Mouse (Mus musculus) urinary bladder, postnatal 25 days (tissue): ENCODE data around the gene Dido1.

Source experiments
- DNase-seq: peaks from one replicate; pipeline ENCODE4 v3.0.0; 2022; ENCODE audit warnings: low spot score

Gene Dido1

GRCm38 (mm10) chr2:180709923-180710272, at the start of gene Dido1, which contains the start of gene Gid8:
TSS of gene Dido1 (minus strand) at chr2:180709999.
TSS of gene Gid8 (plus strand) at chr2:180710117.
- peak; percentile 92 for DNase-seq

GRCm38 (mm10) chr2:180758513-180759263, 48.9 kb upstream of the Dido1 start:
- DNase-seq, result no peak

DNA sequence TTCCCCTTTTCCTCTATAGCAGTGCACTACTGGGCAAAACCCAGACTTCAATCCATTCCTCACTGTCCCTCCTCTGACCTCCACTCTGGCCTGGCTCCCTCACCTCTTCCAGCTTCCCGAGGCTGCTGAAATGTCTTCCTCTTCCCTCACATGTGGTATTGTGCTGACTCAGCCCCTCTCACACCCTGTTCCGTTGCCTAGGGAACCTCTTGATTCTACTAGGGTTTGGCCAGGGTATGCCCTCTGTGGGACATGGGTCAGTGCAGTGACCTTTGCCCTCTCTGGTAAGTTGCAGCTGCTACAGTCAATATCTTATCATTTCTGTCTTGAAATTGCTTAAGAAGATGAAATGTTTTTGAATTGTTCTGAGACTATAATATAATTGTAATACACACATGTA, 47.0 kb upstream of the Dido1 start:
- DNase-seq, result no peak

GRCm38 (mm10) chr2:180755896-180756295, 46.1 kb upstream of the Dido1 start:
- DNase-seq, result peak; percentile 48

GRCm38 (mm10) chr2:180754976-180755688, 45.3 kb upstream of the Dido1 start:
- DNase-seq, result no peak

- no peak for DNase-seq
Measured at GRCm38 (mm10) chr2:180748904-180749303, 39.1 kb upstream of the Dido1 start.

GRCm38 (mm10) chr2:180746569-180747192, 36.9 kb upstream of the Dido1 start:
- DNase-seq, result no peak

- peak; percentile 84 for DNase-seq
Measured at GRCm38 (mm10) chr2:180745248-180745927, 35.6 kb upstream of the Dido1 start.

- DNase-seq, result no peak
Measured at GRCm38 (mm10) chr2:180743321-180743720, 33.5 kb upstream of the Dido1 start.

DNA sequence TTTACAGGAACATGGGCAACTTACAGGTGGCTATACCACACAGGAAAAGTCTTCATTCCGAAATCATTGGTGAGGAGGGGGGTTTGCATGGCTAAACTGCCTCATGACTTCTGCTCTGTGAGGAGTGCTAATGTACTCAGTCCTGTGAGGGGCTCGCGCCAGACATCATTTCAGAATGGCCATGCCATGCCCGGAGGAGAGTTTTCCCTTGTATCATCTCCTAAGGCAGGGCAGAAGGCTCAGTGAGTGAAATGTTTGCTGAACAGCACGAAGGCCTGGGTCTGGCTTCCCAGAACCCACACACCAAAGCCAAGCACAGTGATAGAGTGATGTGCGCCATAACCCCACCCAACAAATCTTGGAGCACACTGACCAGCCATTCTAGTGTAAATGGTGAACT, 33.0 kb upstream of the Dido1 start:
- DNase-seq, result no peak

GRCm38 (mm10) chr2:180741421-180741820, 31.6 kb upstream of the Dido1 start:
- DNase-seq, result no peak

- no peak for DNase-seq
Measured at GRCm38 (mm10) chr2:180740349-180740748, 30.6 kb upstream of the Dido1 start.

DNA sequence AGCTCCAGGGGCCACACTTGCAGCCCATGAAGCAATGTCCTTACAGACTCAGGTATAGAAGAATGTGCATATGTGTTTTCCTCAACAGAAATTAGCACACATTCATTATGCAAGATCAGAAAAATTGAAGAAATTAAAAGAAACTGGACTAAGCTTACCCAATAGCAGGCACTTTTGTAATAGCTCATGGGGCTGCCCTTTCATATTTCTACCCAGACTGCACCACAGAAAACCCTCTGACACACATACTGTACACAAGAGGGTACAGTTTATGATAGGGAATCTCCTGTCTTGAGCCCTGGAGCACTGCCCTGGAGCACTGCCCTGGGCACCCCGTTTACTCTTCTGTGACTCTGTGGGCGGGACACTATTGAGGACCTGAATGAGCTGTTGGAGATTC, 28.2 kb upstream of the Dido1 start:
- no peak for DNase-seq

DNA sequence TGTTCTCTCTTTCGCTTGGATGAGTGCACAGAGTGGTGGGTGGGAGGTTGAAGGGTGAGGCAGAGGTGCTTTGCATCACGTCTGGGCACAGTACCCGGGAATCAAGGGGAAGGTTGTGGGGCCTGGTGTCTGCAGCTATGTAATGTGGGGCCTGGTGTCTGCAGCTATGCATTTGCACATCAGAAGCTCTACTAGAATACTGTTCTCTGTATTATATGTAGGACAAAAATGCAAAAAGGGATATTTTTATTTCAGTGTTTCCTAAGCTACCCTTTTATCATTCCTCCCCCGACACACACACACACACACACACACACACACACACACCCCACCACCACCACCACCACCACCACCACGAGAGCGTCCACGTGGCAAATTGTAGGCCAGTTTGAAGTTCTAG, 25.4 kb upstream of the Dido1 start:
- DNase-seq, result no peak

DNA sequence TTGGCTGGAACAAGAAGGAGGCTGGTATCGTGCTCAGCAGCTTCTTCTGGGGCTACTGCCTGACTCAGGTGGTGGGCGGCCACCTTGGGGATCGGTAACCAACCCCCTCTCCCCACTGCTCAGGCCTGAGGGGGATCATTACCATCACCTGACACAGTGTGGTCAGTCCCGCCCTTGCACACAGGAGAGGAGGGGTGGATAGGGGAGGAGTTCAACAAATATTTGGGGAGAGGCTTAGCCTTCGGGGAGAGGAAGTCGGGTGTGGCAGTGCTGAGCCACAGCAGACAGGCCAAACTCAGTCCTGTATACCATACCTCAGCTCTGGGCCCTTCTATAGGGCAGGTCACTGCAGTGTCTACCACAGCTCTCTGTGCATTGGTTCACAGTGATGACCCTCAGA, 22.2 kb upstream of the Dido1 start:
- no peak for DNase-seq

DNA sequence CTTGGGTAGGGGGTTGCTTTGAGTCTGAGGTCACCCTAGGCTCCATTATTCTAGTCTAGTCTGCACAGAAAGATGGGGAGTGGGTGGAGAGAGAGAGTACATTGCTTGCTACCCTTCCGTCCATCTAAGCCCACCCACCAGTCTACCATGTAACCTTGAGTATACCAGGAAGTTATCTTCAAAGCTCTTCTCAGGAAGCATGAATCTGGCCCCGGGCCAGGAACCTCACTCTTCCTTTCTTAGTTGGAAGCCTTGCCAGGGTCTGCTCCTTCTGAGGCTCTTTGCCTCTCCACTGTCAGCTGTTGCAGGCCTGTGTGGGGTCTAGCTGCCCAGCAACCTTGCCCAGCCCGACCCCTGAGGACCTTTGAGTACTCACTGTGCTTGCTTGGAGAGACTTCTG, 21.2 kb upstream of the Dido1 start:
- DNase-seq, result no peak

- no peak for DNase-seq
Measured at GRCm38 (mm10) chr2:180727613-180728021, 17.8 kb upstream of the Dido1 start.

GRCm38 (mm10) chr2:180726658-180727442, 17.1 kb upstream of the Dido1 start:
- no peak for DNase-seq

DNA sequence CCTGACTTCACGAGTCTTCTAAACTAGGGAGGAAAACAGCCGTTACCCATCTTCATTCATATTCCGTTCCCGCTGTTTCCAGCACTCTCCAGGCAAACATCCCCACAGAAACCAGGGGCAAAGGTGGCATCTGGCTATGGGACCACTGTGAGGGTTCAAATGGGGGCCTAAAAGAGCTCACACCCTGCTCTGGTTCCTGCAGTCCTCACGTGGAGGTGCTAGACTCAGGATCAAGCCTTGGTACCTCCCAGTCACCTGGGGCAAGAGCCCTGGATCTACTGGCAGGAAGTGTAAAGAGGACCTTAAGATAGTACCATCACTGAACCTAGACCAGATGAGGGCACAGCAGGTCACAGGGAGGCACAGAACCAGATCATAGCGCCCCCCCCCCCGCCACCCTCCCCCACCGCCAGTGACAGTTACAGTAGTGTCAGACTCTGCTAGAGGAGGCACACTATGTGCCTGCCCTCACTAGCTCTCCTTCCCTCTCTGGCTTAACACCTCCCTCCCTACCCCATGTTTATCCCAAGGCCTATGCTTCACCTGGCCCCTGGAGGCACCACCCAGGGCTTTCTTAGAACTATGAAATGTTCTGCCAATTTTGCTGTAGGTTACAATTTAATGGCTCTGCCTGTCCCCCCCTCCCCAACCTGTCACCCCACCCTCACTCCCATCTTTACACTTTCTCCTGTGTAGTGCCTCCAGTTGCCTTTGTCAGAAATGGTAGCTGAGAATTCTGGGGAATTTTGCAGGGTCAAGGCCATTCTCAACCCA, 16.2 kb upstream of the Dido1 start:
- DNase-seq, result no peak

DNA sequence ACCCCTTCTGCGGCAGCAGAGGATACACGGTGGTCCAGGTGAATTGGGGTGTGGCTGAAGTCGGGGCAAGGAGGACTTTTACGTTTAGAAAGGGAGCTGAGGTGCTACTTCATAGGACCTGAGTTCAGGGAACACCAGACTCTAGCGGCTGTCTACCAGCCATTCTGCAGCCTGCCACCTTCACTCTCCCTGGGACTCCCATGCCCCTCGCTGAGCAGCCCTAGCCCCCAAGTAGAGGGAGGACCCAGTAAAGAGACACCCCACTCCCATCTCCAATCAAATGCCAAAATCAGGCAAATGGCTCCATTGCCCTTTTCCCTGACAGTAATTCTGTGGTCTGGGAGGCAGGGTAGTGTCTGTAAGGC, 15.6 kb upstream of the Dido1 start:
- DNase-seq, result no peak
